Mouse (Mus musculus) heart, adult 2 months (tissue): Measurements from ENCODE around the gene Eno1. TPM values are rescaled to one million over a fixed set of nuclear protein-coding genes. Genes with fewer than 3 reads are reported as not detected.

Experiments
- DNase-seq, 2 experiments: peaks; one replicate each; pipeline ENCODE4 v3.0.0; 2021
- H3K27ac ChIP-seq: fragments of 200-600 bp; 2 replicates; pipeline ENCODE4 v1.8.1; 2022
- H3K27me3 ChIP-seq: fragments of 200-500 bp; 2 replicates; pipeline ENCODE4 v1.6.1; 2012; ENCODE audit warnings: mild to moderate bottlenecking, low read length, inconsistent platforms, mixed read lengths; ENCODE audit not compliant: control insufficient read depth, insufficient read depth
- H3K36me3 ChIP-seq: fragments of 200-500 bp; 2 replicates; pipeline ENCODE4 v1.6.1; 2012; ENCODE audit warnings: low read length, inconsistent platforms; ENCODE audit not compliant: control insufficient read depth, insufficient read depth
- H3K4me1 ChIP-seq: fragments of 200-500 bp; 2 replicates; pipeline ENCODE4 v1.6.1; 2011; ENCODE audit warnings: low read length; ENCODE audit not compliant: control insufficient read depth, insufficient read depth
- H3K4me3 ChIP-seq: fragments of 200-600 bp; 2 replicates; pipeline ENCODE4 v1.8.1; 2022
- H3K79me2 ChIP-seq: fragments of 200-500 bp; replicated peaks from 2 replicates; pipeline ENCODE4 v1.6.1; 2012; ENCODE audit warnings: mild to moderate bottlenecking, inconsistent platforms, low read length, moderate library complexity, mixed read lengths; ENCODE audit not compliant: control insufficient read depth, insufficient read depth
- H3K9ac ChIP-seq: fragments of 200-500 bp; 2 replicates; pipeline ENCODE4 v1.6.1; 2012; ENCODE audit warnings: low read depth, mild to moderate bottlenecking, control low read depth, inconsistent platforms, low read length, mixed read lengths
- CTCF ChIP-seq: fragments of 200-600 bp; IDR thresholded peaks from 2 replicates; pipeline ENCODE4 v1.8.1; 2022; ENCODE audit warnings: antibody characterized with exemption, mild to moderate bottlenecking, moderate library complexity
- EP300 ChIP-seq: fragments of 200-500 bp; IDR thresholded peaks from 2 replicates; pipeline ENCODE4 v1.6.1; 2011; ENCODE audit warnings: low read depth, low read length, control low read depth; ENCODE audit not compliant: insufficient read depth
- POLR2A ChIP-seq: fragments of 200-500 bp; IDR thresholded peaks from 2 replicates; pipeline ENCODE4 v1.6.1; 2011; ENCODE audit warnings: mild to moderate bottlenecking, low read depth, low read length, control low read depth; ENCODE audit not compliant: insufficient read depth
- WGBS: fragments of 180-500 bp; shearing (Covaris S2); methylation state at CpG from one replicate; pipeline ENCODE4 v1.1.7; 2018; 5-methylcytosine and 5-hydroxymethylcytosine counted together
- intact Hi-C: fragments of 180-260 bp; cut with DNase I; formaldehyde crosslinking; loops from one replicate; pipeline ENCODE4 v1.15.1; 2025
- polyA plus RNA-seq: library from polyadenylated mRNA; depleted of rRNA; stranded (reverse); fragments of >200 nt; gene quantifications from 2 replicates; pipeline ENCODE4 v1.2.3, GENCODE M21; 2012
- total RNA-seq, 2 experiments: library from RNA; stranded (reverse); gene quantifications; 2 replicates each; pipeline ENCODE4 v1.2.3; 2021

The Eno1 gene
- total and polyA plus RNA-seq, 3 experiments, result 111 to 179 (median 113) TPM

DNA sequence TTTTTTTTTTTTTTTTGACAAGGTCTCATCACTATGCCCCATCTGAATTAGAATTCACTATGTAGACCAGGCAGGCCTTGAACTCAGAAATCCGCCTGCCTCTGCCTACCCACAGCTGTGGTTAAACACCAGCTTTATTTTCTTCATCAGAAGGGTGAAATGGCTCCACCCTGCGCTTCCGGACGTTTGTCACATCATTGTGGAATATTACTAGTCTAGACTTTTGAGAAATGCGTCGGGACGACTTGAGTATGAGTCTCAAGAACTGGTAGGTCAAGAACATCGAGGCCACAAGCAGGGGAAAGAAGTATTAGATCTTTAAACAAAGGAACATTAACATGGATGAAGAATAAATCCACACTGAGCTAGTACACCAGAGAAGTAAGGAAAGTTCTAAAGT is 490 bp upstream of the Eno1 start:
- Histone ChIP-seq H3K9ac (no peak overlapping the region; the same call in 1 of the 2 replicates), H3K4me1 (peaks cover 15% of the 10 kb centered on the region)

GRCm38 (mm10) chr4:150237636-150238361 is 1.3 kb downstream of the Eno1 start:
- peaks cover 15% of the 10 kb centered on the region for H3K4me1 ChIP-seq
- peak overlapping the region; percentile 99 for H3K27ac ChIP-seq
- WGBS, result 2% methylated on average over 21 of the region's 21 CpGs
- peak overlapping the region; percentile 91 for H3K4me3 ChIP-seq
- H3K27me3 ChIP-seq, result no peaks in the 10 kb centered on the region
- H3K9ac ChIP-seq, result peak overlapping the region; percentile 79
- intact Hi-C loops, result loop anchor here (10.0 kb wide), 1 partner anchor 213 kb away; no protein-coding TSS in a partner anchor
- peaks cover 21% of the 10 kb centered on the region for H3K36me3 ChIP-seq
- DNase-seq, result peak; percentile 45 to 55
- TF ChIP-seq CTCF, result no peak
- H3K79me2 ChIP-seq, result no peaks in the 10 kb centered on the region; the same call in 1 of the 2 replicates

More for the DNA sequence above, 490 bp upstream of the Eno1 start:
- DNase-seq, result no peak
- H3K27ac ChIP-seq, result peak overlapping the region; percentile 99
- no peak for TF ChIP-seq POLR2A
- no peak for TF ChIP-seq CTCF
- TF ChIP-seq EP300, result no peak
- peaks cover 18% of the 10 kb centered on the region for H3K36me3 ChIP-seq
- intact Hi-C loops, result loop anchor here (10.0 kb wide), 1 partner anchor 211 kb away; no protein-coding TSS in a partner anchor
- 75% methylated on average over 8 of the region's 8 CpGs for WGBS
- peak overlapping the region; percentile 91 for H3K4me3 ChIP-seq
- no peaks in the 10 kb centered on the region for H3K27me3 ChIP-seq
- no peaks in the 10 kb centered on the region; the same call in 1 of the 2 replicates for H3K79me2 ChIP-seq

- intact Hi-C loops, result loop anchor here (10.0 kb wide), 1 partner anchor 214 kb away; no protein-coding TSS in a partner anchor
Observed at GRCm38 (mm10) chr4:150238433-150239086, 2.0 kb downstream of the Eno1 start.

GRCm38 (mm10) chr4:150239087-150239480 is 2.6 kb downstream of the Eno1 start:
- H3K79me2 ChIP-seq, result no peaks in the 10 kb centered on the region; the same call in 1 of the 2 replicates
- no peak overlapping the region for H3K9ac ChIP-seq
- DNase-seq, result no peak
- intact Hi-C loops, result loop anchor here (10.0 kb wide), 1 partner anchor 214 kb away; no protein-coding TSS in a partner anchor
- peaks cover 27% of the 10 kb centered on the region for H3K36me3 ChIP-seq
- no peak for TF ChIP-seq EP300
- TF ChIP-seq POLR2A, result no peak
- TF ChIP-seq CTCF, result no peak
- H3K27me3 ChIP-seq, result no peaks in the 10 kb centered on the region
- 48% methylated on average over 5 of the region's 5 CpGs for WGBS
- peak overlapping the region; percentile 91; the same call in 1 of the 2 replicates for H3K4me3 ChIP-seq
- peak overlapping the region; percentile 99 for H3K27ac ChIP-seq
- H3K4me1 ChIP-seq, result peaks cover 15% of the 10 kb centered on the region

More at GRCm38 (mm10) chr4:150238433-150239086, 2.0 kb downstream of the Eno1 start:
- 16% methylated on average over 3 of the region's 3 CpGs for WGBS
- Histone ChIP-seq H3K9ac (no peak overlapping the region; the same call in 1 of the 2 replicates), H3K27me3 (no peaks in the 10 kb centered on the region), H3K79me2 (no peaks in the 10 kb centered on the region; the same call in 1 of the 2 replicates), H3K4me1 (peaks cover 15% of the 10 kb centered on the region), H3K4me3 (peak overlapping the region; percentile 91), H3K27ac (peak overlapping the region; percentile 99), H3K36me3 (peaks cover 26% of the 10 kb centered on the region)
- no peak for TF ChIP-seq CTCF
- no peak for TF ChIP-seq POLR2A
- no peak for TF ChIP-seq EP300
- peak in 1 of 2 experiments; percentile 53 for DNase-seq

DNA sequence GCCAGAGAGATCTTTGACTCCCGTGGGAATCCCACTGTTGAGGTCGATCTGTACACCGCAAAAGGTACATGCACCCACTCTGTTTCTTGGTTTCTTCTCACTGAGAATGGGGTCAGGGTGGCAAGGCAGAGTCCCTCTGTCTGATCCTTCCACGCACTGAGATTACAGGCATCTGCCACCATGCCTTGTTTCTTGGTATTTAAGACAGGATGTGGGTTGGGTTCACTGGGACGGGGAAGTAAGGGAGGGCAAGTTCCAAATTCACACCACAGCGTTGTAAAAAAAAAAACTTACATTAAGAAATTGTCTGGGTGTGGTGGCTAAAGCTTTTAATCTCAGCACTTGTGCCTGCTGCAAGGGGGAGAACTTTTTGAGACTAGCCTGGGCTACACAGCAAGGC is 3.0 kb downstream of the Eno1 start:
- peaks cover 27% of the 10 kb centered on the region for H3K36me3 ChIP-seq
- H3K9ac ChIP-seq, result no peak overlapping the region

More for the DNA sequence above, 3.0 kb downstream of the Eno1 start:
- TF ChIP-seq POLR2A (no peak), CTCF (no peak), EP300 (no peak)
- peak overlapping the region; percentile 91; the same call in 1 of the 2 replicates for H3K4me3 ChIP-seq
- no peaks in the 10 kb centered on the region for H3K27me3 ChIP-seq
- H3K27ac ChIP-seq, result peak overlapping the region; percentile 99; the same call in 1 of the 2 replicates
- H3K79me2 ChIP-seq, result peaks cover under 1% of the 10 kb centered on the region; the same call in 1 of the 2 replicates
- intact Hi-C loops, result loop anchor here (10.0 kb wide), 1 partner anchor 215 kb away; no protein-coding TSS in a partner anchor
- DNase-seq, result no peak
- peaks cover 15% of the 10 kb centered on the region for H3K4me1 ChIP-seq
- WGBS, result 28% methylated on average over 6 of the region's 6 CpGs
